Comparison of ENCODE assay signal across 18 mouse cellular contexts in the genomic region with DNA sequence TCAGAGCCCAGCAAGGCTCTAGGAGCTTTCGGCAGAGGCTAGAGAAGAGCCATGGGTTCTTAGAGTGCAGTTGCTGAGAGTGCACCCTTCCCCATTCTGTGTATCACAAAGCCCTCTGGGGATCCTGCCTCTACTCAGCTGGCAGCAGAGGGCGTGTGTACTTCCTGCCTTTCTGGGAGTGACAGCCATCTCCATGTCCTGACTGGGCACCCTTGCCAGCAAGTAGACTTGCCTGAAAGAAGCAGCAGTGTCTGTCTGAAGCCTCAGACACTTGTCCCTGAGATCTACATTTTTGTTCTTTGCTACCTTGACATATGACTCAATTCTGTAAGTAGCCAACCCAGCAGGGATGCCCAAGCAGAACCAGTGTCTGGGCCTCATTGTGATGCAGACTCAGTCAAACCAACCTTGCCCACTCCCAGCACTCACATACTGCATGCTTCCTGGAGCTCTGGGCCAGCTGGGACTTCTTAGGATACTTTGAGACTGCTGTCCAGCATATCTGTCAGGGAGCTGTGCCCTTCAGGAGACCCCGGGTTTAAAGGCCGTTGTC. TPM values are rescaled to one million over a fixed set of nuclear protein-coding genes. Genes with fewer than 3 reads are reported as not detected.
DNase-seq lines count a peak whose midpoint lies in the region; ATAC-seq and TF ChIP-seq lines count a peak whose summit lies in the region.
"Had no signal": no experiment of that assay in that cellular context is flagged by ENCODE, and none has a peak within 500 bp of the region (broad histone marks: within the 10 kb centered on the region; RNA-seq: fewer than 3 reads in every experiment).

No protein-coding gene starts in this region.

- H3K9me3 ChIP-seq in forebrain, embryonic 11.5 days (ENCODE audit: control insufficient read depth, low read length), result no peaks in the 10 kb centered on the region
- H3K9me3 ChIP-seq in forebrain, embryonic 14.5 days (replicated peaks; ENCODE audit: control insufficient read depth, low read length), result no peaks in the 10 kb centered on the region
- no peaks in the 10 kb centered on the region for H3K9me3 ChIP-seq in stomach, postnatal 0 days (ENCODE audit: control insufficient read depth, low read length)
- H3K9me3 ChIP-seq: G1E; limb, embryonic 13.5 days; midbrain, embryonic 12.5 days; stomach, embryonic 15.5 days had no signal

- no peak for TF ChIP-seq EP300 in stomach, postnatal 0 days (optimal IDR thresholded peaks at IDR 0.05)

- H3K4me3 ChIP-seq in forebrain, embryonic 11.5 days (ENCODE audit: low read depth, low read length), result no peak overlapping the region
- H3K4me3 ChIP-seq in forebrain, embryonic 14.5 days (ENCODE audit: low read depth, low read length), result no peak overlapping the region
- no peak overlapping the region for H3K4me3 ChIP-seq in lung, adult 2 months (replicated peaks; ENCODE audit: extremely low read depth, low read depth, low read length)
- H3K4me3 ChIP-seq in stomach, postnatal 0 days (ENCODE audit: low read depth, low read length), result no peak overlapping the region
- H3K4me3 ChIP-seq: limb, embryonic 13.5 days; midbrain, embryonic 12.5 days; myocyte; stomach, embryonic 15.5 days had no signal

- H3K36me3 ChIP-seq in forebrain, embryonic 11.5 days (ENCODE audit: control insufficient read depth, insufficient read depth, low read length), result no peaks in the 10 kb centered on the region
- H3K36me3 ChIP-seq in forebrain, embryonic 14.5 days (ENCODE audit: control insufficient read depth, insufficient read depth, low read length), result no peaks in the 10 kb centered on the region
- no peaks in the 10 kb centered on the region; the same call in 1 of the 2 replicates for H3K36me3 ChIP-seq in stomach, postnatal 0 days (ENCODE audit: control insufficient read depth, insufficient read depth, low read length)
- H3K36me3 ChIP-seq: midbrain, embryonic 12.5 days; stomach, embryonic 15.5 days had no signal

- H3K27ac ChIP-seq in forebrain, embryonic 11.5 days (ENCODE audit: low read depth, low read length), result no peak overlapping the region
- H3K27ac ChIP-seq in forebrain, embryonic 14.5 days (ENCODE audit: low read depth, low read length), result no peak overlapping the region
- H3K27ac ChIP-seq in stomach, postnatal 0 days (replicated peaks), result no peak overlapping the region
- H3K27ac ChIP-seq: limb, embryonic 13.5 days; midbrain, embryonic 12.5 days; stomach, embryonic 15.5 days had no signal

- H3K27me3 ChIP-seq in forebrain, embryonic 11.5 days (ENCODE audit: control insufficient read depth, insufficient read depth, low read length), result no peaks in the 10 kb centered on the region
- no peaks in the 10 kb centered on the region for H3K27me3 ChIP-seq in forebrain, embryonic 14.5 days (replicated peaks; ENCODE audit: control insufficient read depth, insufficient read depth, low read length)
- H3K27me3 ChIP-seq in stomach, postnatal 0 days (ENCODE audit: control insufficient read depth, insufficient read depth, low read length), result no peaks in the 10 kb centered on the region
- H3K27me3 ChIP-seq: limb, embryonic 13.5 days; stomach, embryonic 15.5 days had no signal

- no peak overlapping the region for H3K4me2 ChIP-seq in forebrain, embryonic 11.5 days (ENCODE audit: low read depth, low read length, severe bottlenecking)
- H3K4me2 ChIP-seq in forebrain, embryonic 14.5 days (ENCODE audit: low read length), result no peak overlapping the region
- no peak overlapping the region for H3K4me2 ChIP-seq in stomach, postnatal 0 days (replicated peaks; ENCODE audit: low read depth)
- H3K4me2 ChIP-seq: heart, embryonic 11.5 days; limb, embryonic 13.5 days; midbrain, embryonic 12.5 days; stomach, embryonic 15.5 days had no signal

- WGBS in forebrain, embryonic 11.5 days, result 71% methylated on average over 4 of the region's 4 CpGs
- WGBS in forebrain, embryonic 14.5 days, result 66% methylated on average over 4 of the region's 4 CpGs
- 58% methylated on average over 4 of the region's 4 CpGs for WGBS in lung, adult 2 months
- 74% methylated on average over 4 of the region's 4 CpGs for WGBS in stomach, postnatal 0 days

- H3K9ac ChIP-seq in forebrain, embryonic 11.5 days (ENCODE audit: low read length), result no peak overlapping the region
- H3K9ac ChIP-seq in forebrain, embryonic 14.5 days (ENCODE audit: low read length), result no peak overlapping the region
- no peak overlapping the region for H3K9ac ChIP-seq in stomach, postnatal 0 days (ENCODE audit: low read length)
- H3K9ac ChIP-seq: forebrain, postnatal 0 days; limb, embryonic 13.5 days; midbrain, embryonic 12.5 days; stomach, embryonic 15.5 days had no signal

- peak; percentile 45 for DNase-seq in forebrain, embryonic 11.5 days (ENCODE audit: low spot score)
- no peak for DNase-seq in forebrain, embryonic 14.5 days (ENCODE audit: low spot score)
- DNase-seq in lung, adult 2 months, result no peak
- DNase-seq in lung, postnatal 14 days, result no peak
- DNase-seq in urinary bladder, postnatal 10 days (ENCODE audit: low spot score), result peak; percentile 2
- DNase-seq in urinary bladder, postnatal 25 days (ENCODE audit: low spot score), result no peak
- no peak for DNase-seq in stomach, postnatal 0 days (ENCODE audit: low spot score)
- DNase-seq in retina, postnatal 1 day, result no peak
- DNase-seq: cerebellum, adult 18-20 months; forebrain, postnatal 0 days; gastrocnemius, postnatal 25 days; kidney, adult 9 months had no signal

- H3K4me1 ChIP-seq in forebrain, embryonic 11.5 days (replicated peaks; ENCODE audit: control insufficient read depth, insufficient read depth, low read length), result peaks cover 10% of the 10 kb centered on the region; the same call in 1 of the 2 replicates
- H3K4me1 ChIP-seq in forebrain, embryonic 14.5 days (ENCODE audit: control insufficient read depth, insufficient read depth, low read length), result peaks cover 11% of the 10 kb centered on the region; the same call in 1 of the 2 replicates
- peaks cover 2% of the 10 kb centered on the region; the same call in 1 of the 2 replicates for H3K4me1 ChIP-seq in lung, adult 2 months (ENCODE audit: control insufficient read depth, insufficient read depth, low read length)
- H3K4me1 ChIP-seq in stomach, postnatal 0 days (replicated peaks; ENCODE audit: control insufficient read depth, insufficient read depth), result no peaks in the 10 kb centered on the region
- H3K4me1 ChIP-seq: stomach, embryonic 15.5 days had no signal

- ATAC-seq in forebrain, embryonic 11.5 days (replicated peaks; ENCODE audit: low FRiP score), result no peak
- no peak for ATAC-seq in forebrain, embryonic 14.5 days
- no peak for ATAC-seq in stomach, postnatal 0 days (ENCODE audit: low FRiP score, low TSS enrichment)
- ATAC-seq: forebrain, postnatal 0 days had no signal

- no peak for TF ChIP-seq POLR2A in lung, adult 2 months (IDR thresholded peaks at IDR 0.05; ENCODE audit: borderline replicate concordance, extremely low read depth, low read depth, low read length)

- peak; percentile 27; the same call in 1 of the 2 replicates for TF ChIP-seq CTCF in lung, adult 2 months (IDR thresholded peaks at IDR 0.05; ENCODE audit: insufficient read depth, low read length)
- peak; percentile 37 for TF ChIP-seq CTCF in stomach, postnatal 0 days (IDR thresholded peaks at IDR 0.05; ENCODE audit: low read depth)

RNA-seq across cellular contexts. Expression of a gene that starts 17.5 kb away (rescaled TPM):
- polyA plus RNA-seq in forebrain, embryonic 11.5 days (2014; fragmentation: Nextera tagmentation; extraction: Ambion mirVana), result 14.9 and 17.7 TPM in 2 replicates
- 16.2 and 19.1 TPM in 2 replicates for polyA plus RNA-seq in forebrain, embryonic 14.5 days (2014; fragmentation: Nextera tagmentation; extraction: Ambion mirVana)
- polyA plus RNA-seq in lung, adult 2 months (2012; rRNA removed), result 9.4 and 11.3 TPM in 2 replicates
- polyA plus RNA-seq in stomach, postnatal 0 days (2015; fragmentation: Nextera tagmentation; extraction: Ambion mirVana), result 8.3 and 9.0 TPM in 2 replicates

RNA-seq across cellular contexts. Expression of a gene that starts 17.7 kb away (rescaled TPM):
- polyA plus RNA-seq in forebrain, embryonic 11.5 days (2014; fragmentation: Nextera tagmentation; extraction: Ambion mirVana), result 2.6 and 3.8 TPM in 2 replicates
- 2.8 and 3.0 TPM in 2 replicates for polyA plus RNA-seq in forebrain, embryonic 14.5 days (2014; fragmentation: Nextera tagmentation; extraction: Ambion mirVana)
- 5.9 and 6.5 TPM in 2 replicates for polyA plus RNA-seq in lung, adult 2 months (2012; rRNA removed)
- 0.74 and 1.1 TPM in 2 replicates for polyA plus RNA-seq in stomach, postnatal 0 days (2015; fragmentation: Nextera tagmentation; extraction: Ambion mirVana)

RNA-seq across cellular contexts. Expression of a gene that starts 54.4 kb away (rescaled TPM):
- polyA plus RNA-seq in forebrain, embryonic 11.5 days (2014; fragmentation: Nextera tagmentation; extraction: Ambion mirVana), result 53.6 and 55.2 TPM in 2 replicates
- 54.6 and 71.9 TPM in 2 replicates for polyA plus RNA-seq in forebrain, embryonic 14.5 days (2014; fragmentation: Nextera tagmentation; extraction: Ambion mirVana)
- polyA plus RNA-seq in lung, adult 2 months (2012; rRNA removed), result 159 and 171 TPM in 2 replicates
- polyA plus RNA-seq in stomach, postnatal 0 days (2015; fragmentation: Nextera tagmentation; extraction: Ambion mirVana), result 95.1 and 99.6 TPM in 2 replicates

RNA-seq across cellular contexts. Expression of a gene that starts 54.8 kb away (rescaled TPM):
- polyA plus RNA-seq in forebrain, embryonic 11.5 days (2014; fragmentation: Nextera tagmentation; extraction: Ambion mirVana), result 24.8 and 26.7 TPM in 2 replicates
- polyA plus RNA-seq in forebrain, embryonic 14.5 days (2014; fragmentation: Nextera tagmentation; extraction: Ambion mirVana), result 22.0 and 23.5 TPM in 2 replicates
- 11.7 and 19.4 TPM in 2 replicates for polyA plus RNA-seq in lung, adult 2 months (2012; rRNA removed)
- polyA plus RNA-seq in stomach, postnatal 0 days (2015; fragmentation: Nextera tagmentation; extraction: Ambion mirVana), result 16.2 and 16.8 TPM in 2 replicates

Comparison
In these comparisons a context has a peak if more than half of its experiments do, and no peak if none do; other contexts are left out.
1. DNase-seq: peak in forebrain, embryonic 11.5 days (single experiment) and urinary bladder, postnatal 10 days (single experiment); none in forebrain, embryonic 14.5 days (single experiment), lung, adult 2 months (single experiment), lung, postnatal 14 days (single experiment), urinary bladder, postnatal 25 days (single experiment), stomach, postnatal 0 days (single experiment) and retina, postnatal 1 day (single experiment).